Mouse (Mus musculus): ENCODE results near the gene Dpysl4. TPM values are rescaled to one million over a fixed set of nuclear protein-coding genes. Genes with fewer than 3 reads are reported as not detected.

Gene Dpysl4
- polyA plus RNA-seq, 2 experiments: 21.6 to 26.4 TPM

GRCm38 (mm10) chr7:139105705-139106104 lies 19.9 kb downstream of the Dpysl4 start:
- H3K9ac ChIP-seq (ENCODE audit: low read depth, low read length, severe bottlenecking): no peak overlapping the region
- 73% methylated on average over 7 of the region's 7 CpGs for WGBS
- no peak for ATAC-seq (ENCODE audit: low FRiP score, low read depth)
- H3K27ac ChIP-seq (replicated peaks; ENCODE audit: low read depth, low read length): no peak overlapping the region
- H3K9me3 ChIP-seq (ENCODE audit: control insufficient read depth, low read length): no peaks in the 10 kb centered on the region
- no peak overlapping the region for H3K4me2 ChIP-seq (replicated peaks; ENCODE audit: low read depth, low read length, severe bottlenecking)
- no peaks in the 10 kb centered on the region for H3K27me3 ChIP-seq (ENCODE audit: control insufficient read depth, insufficient read depth, low read length)
- peaks cover 2% of the 10 kb centered on the region; the same call in 1 of the 2 replicates for H3K4me1 ChIP-seq (ENCODE audit: control insufficient read depth, insufficient read depth, low read length)
- TF ChIP-seq POLR2A (IDR thresholded peaks at IDR 0.05; ENCODE audit: borderline replicate concordance, extremely low read depth, insufficient read depth, insufficient read length): no peak
- H3K4me3 ChIP-seq (replicated peaks; ENCODE audit: low read length): no peak overlapping the region
- no peak for DNase-seq (ENCODE audit: low spot score)
- H3K36me3 ChIP-seq (ENCODE audit: control insufficient read depth, insufficient read depth, low read length): 0 out of 2 replicates have a peak, but pooled peaks cover under 1% of the 10 kb centered on the region

GRCm38 (mm10) chr7:139107908-139108650 lies 22.3 kb downstream of the Dpysl4 start:
- H3K9me3 ChIP-seq (ENCODE audit: control insufficient read depth, low read length): no peaks in the 10 kb centered on the region
- WGBS: 83% methylated on average over 9 of the region's 9 CpGs
- TF ChIP-seq POLR2A (IDR thresholded peaks at IDR 0.05; ENCODE audit: borderline replicate concordance, extremely low read depth, insufficient read depth, insufficient read length): no peak
- H3K27me3 ChIP-seq (ENCODE audit: control insufficient read depth, insufficient read depth, low read length): no peaks in the 10 kb centered on the region
- H3K27ac ChIP-seq (replicated peaks; ENCODE audit: low read depth, low read length): no peak overlapping the region
- peak; percentile 13 for DNase-seq (ENCODE audit: low spot score)
- no peak overlapping the region for H3K9ac ChIP-seq (ENCODE audit: low read depth, low read length, severe bottlenecking)
- peaks cover 2% of the 10 kb centered on the region; the same call in 1 of the 2 replicates for H3K4me1 ChIP-seq (ENCODE audit: control insufficient read depth, insufficient read depth, low read length)
- no peak overlapping the region for H3K4me2 ChIP-seq (replicated peaks; ENCODE audit: low read depth, low read length, severe bottlenecking)
- H3K36me3 ChIP-seq (ENCODE audit: control insufficient read depth, insufficient read depth, low read length): no peaks in the 10 kb centered on the region
- no peak for ATAC-seq (ENCODE audit: low FRiP score, low read depth)
- H3K4me3 ChIP-seq (replicated peaks; ENCODE audit: low read length): no peak overlapping the region

GRCm38 (mm10) chr7:139119152-139119774 lies 33.5 kb downstream of the Dpysl4 start:
- H3K4me1 ChIP-seq (ENCODE audit: control insufficient read depth, insufficient read depth, low read length): no peaks in the 10 kb centered on the region
- H3K4me3 ChIP-seq (replicated peaks; ENCODE audit: low read length): no peak overlapping the region
- H3K27ac ChIP-seq (replicated peaks; ENCODE audit: low read depth, low read length): no peak overlapping the region
- H3K27me3 ChIP-seq (ENCODE audit: control insufficient read depth, insufficient read depth, low read length): no peaks in the 10 kb centered on the region
- ATAC-seq (ENCODE audit: low FRiP score, low read depth) (no peak), DNase-seq (ENCODE audit: low spot score) (peak; percentile 77)
- 39% methylated on average over 13 of the region's 13 CpGs for WGBS
- no peaks in the 10 kb centered on the region for H3K9me3 ChIP-seq (ENCODE audit: control insufficient read depth, low read length)
- no peaks in the 10 kb centered on the region for H3K36me3 ChIP-seq (ENCODE audit: control insufficient read depth, insufficient read depth, low read length)
- TF ChIP-seq POLR2A (IDR thresholded peaks at IDR 0.05; ENCODE audit: borderline replicate concordance, extremely low read depth, insufficient read depth, insufficient read length): no peak
- no peak overlapping the region for H3K9ac ChIP-seq (ENCODE audit: low read depth, low read length, severe bottlenecking)
- no peak overlapping the region for H3K4me2 ChIP-seq (replicated peaks; ENCODE audit: low read depth, low read length, severe bottlenecking)

- TF ChIP-seq POLR2A (IDR thresholded peaks at IDR 0.05; ENCODE audit: borderline replicate concordance, extremely low read depth, insufficient read depth, insufficient read length): no peak
- Histone ChIP-seq H3K27ac (replicated peaks; ENCODE audit: low read depth, low read length) (no peak overlapping the region), H3K4me3 (replicated peaks; ENCODE audit: low read length) (no peak overlapping the region), H3K4me2 (replicated peaks; ENCODE audit: low read depth, low read length, severe bottlenecking) (no peak overlapping the region), H3K36me3 (ENCODE audit: control insufficient read depth, insufficient read depth, low read length) (no peaks in the 10 kb centered on the region), H3K4me1 (ENCODE audit: control insufficient read depth, insufficient read depth, low read length) (no peaks in the 10 kb centered on the region), H3K27me3 (ENCODE audit: control insufficient read depth, insufficient read depth, low read length) (no peaks in the 10 kb centered on the region), H3K9me3 (ENCODE audit: control insufficient read depth, low read length) (no peaks in the 10 kb centered on the region), H3K9ac (ENCODE audit: low read depth, low read length, severe bottlenecking) (no peak overlapping the region)
- DNase-seq (ENCODE audit: low spot score): no peak
- ATAC-seq (ENCODE audit: low FRiP score, low read depth): no peak
- WGBS: 56% methylated on average over 2 of the region's 2 CpGs
Measured at GRCm38 (mm10) chr7:139119775-139120153, 34.0 kb downstream of the Dpysl4 start.

GRCm38 (mm10) chr7:139125881-139126280 lies 40.1 kb downstream of the Dpysl4 start:
- DNase-seq (ENCODE audit: low spot score) (no peak), ATAC-seq (ENCODE audit: low FRiP score, low read depth) (no peak)
- no peak for TF ChIP-seq POLR2A (IDR thresholded peaks at IDR 0.05; ENCODE audit: borderline replicate concordance, extremely low read depth, insufficient read depth, insufficient read length)
- H3K36me3 ChIP-seq (ENCODE audit: control insufficient read depth, insufficient read depth, low read length): no peaks in the 10 kb centered on the region
- H3K27ac ChIP-seq (replicated peaks; ENCODE audit: low read depth, low read length): no peak overlapping the region
- H3K9ac ChIP-seq (ENCODE audit: low read depth, low read length, severe bottlenecking): no peak overlapping the region
- no peak overlapping the region for H3K4me2 ChIP-seq (replicated peaks; ENCODE audit: low read depth, low read length, severe bottlenecking)
- H3K27me3 ChIP-seq (ENCODE audit: control insufficient read depth, insufficient read depth, low read length): no peaks in the 10 kb centered on the region
- H3K4me1 ChIP-seq (ENCODE audit: control insufficient read depth, insufficient read depth, low read length): peaks cover 7% of the 10 kb centered on the region; the same call in 1 of the 2 replicates
- 87% methylated on average over 4 of the region's 4 CpGs for WGBS
- no peak overlapping the region for H3K4me3 ChIP-seq (replicated peaks; ENCODE audit: low read length)
- no peaks in the 10 kb centered on the region for H3K9me3 ChIP-seq (ENCODE audit: control insufficient read depth, low read length)

Data from limb, embryonic 14.5 days (tissue).